21 mouse cellular contexts compared by ENCODE assay signal in genomic region chr16:29889346-29889745, GRCm38 (mm10).
"Had no signal": no experiment of that assay in that cellular context is flagged by ENCODE, and none has a peak within 500 bp of the region (broad histone marks: within the 10 kb centered on the region; RNA-seq: fewer than 3 reads in every experiment).

No protein-coding gene starts in this region.

- DNase-seq: kidney, postnatal 10 days; layer of hippocampus, postnatal 36 days; liver; lung, adult 18-20 months; lung, postnatal 10 days; lung, postnatal 36 days; right cerebral cortex, adult 18-20 months; right cerebral cortex, postnatal 14 days; spleen, adult 18-20 months; thymus, postnatal 25 days had no signal

- H3K27me3 ChIP-seq: lung, embryonic 15.5 days; stomach, embryonic 15.5 days had no signal

- H3K27ac ChIP-seq: kidney, embryonic 15.5 days; left cerebral cortex, adult 2 months; liver, embryonic 12.5 days; liver, embryonic 15.5 days; lung, embryonic 15.5 days; midbrain, embryonic 15.5 days; neural tube, embryonic 12.5 days; neural tube, embryonic 15.5 days; stomach, embryonic 15.5 days had no signal

- ATAC-seq: midbrain, embryonic 15.5 days had no signal

- H3K9me3 ChIP-seq: kidney, embryonic 15.5 days; liver, embryonic 12.5 days; liver, embryonic 15.5 days; lung, embryonic 15.5 days; midbrain, embryonic 15.5 days; neural tube, embryonic 12.5 days; neural tube, embryonic 15.5 days; stomach, embryonic 15.5 days had no signal

- H3K36me3 ChIP-seq: kidney, embryonic 15.5 days; liver, embryonic 12.5 days; liver, embryonic 15.5 days; lung, embryonic 15.5 days; midbrain, embryonic 15.5 days; neural tube, embryonic 12.5 days; neural tube, embryonic 15.5 days; stomach, embryonic 15.5 days had no signal

- H3K4me2 ChIP-seq: kidney, embryonic 15.5 days; liver, embryonic 12.5 days; liver, embryonic 15.5 days; lung, embryonic 15.5 days; midbrain, embryonic 11.5 days; midbrain, embryonic 15.5 days; neural tube, embryonic 12.5 days; neural tube, embryonic 15.5 days; stomach, embryonic 15.5 days had no signal

- H3K4me3 ChIP-seq: kidney, embryonic 15.5 days; left cerebral cortex, adult 2 months; liver, embryonic 12.5 days; liver, embryonic 15.5 days; lung, embryonic 15.5 days; megakaryocyte, embryonic 14.5 days; midbrain, embryonic 15.5 days; neural tube, embryonic 12.5 days; neural tube, embryonic 15.5 days; stomach, embryonic 15.5 days had no signal

- H3K9ac ChIP-seq: kidney, embryonic 15.5 days; liver, embryonic 12.5 days; liver, embryonic 15.5 days; lung, embryonic 15.5 days; midbrain, embryonic 15.5 days; neural tube, embryonic 12.5 days; neural tube, embryonic 15.5 days; stomach, embryonic 15.5 days had no signal
